Mouse (Mus musculus): ENCODE results near the gene Hpse2.
"Not testable (repeated sequence)": the region's sequence is repeated elsewhere in the genome, so short reads cannot be mapped to it uniquely, and the experiment has no call there.

Hpse2 gene

GRCm38 (mm10) chr19:42857096-42857495, 531.1 kb downstream of the Hpse2 start:
- DNase-seq (ENCODE audit: low read depth, low spot score), result no peak

GRCm38 (mm10) chr19:42855649-42856048, 532.5 kb downstream of the Hpse2 start:
- no peak for DNase-seq (ENCODE audit: low read depth, low spot score)

GRCm38 (mm10) chr19:42850444-42850843, 537.7 kb downstream of the Hpse2 start:
- DNase-seq (ENCODE audit: low read depth, low spot score), result no peak

GRCm38 (mm10) chr19:42839621-42840294, 548.4 kb downstream of the Hpse2 start:
- DNase-seq (ENCODE audit: low read depth, low spot score), result no peak

- no peak for DNase-seq (ENCODE audit: low read depth, low spot score)
Observed at GRCm38 (mm10) chr19:42839118-42839517, 549.0 kb downstream of the Hpse2 start.

- DNase-seq (ENCODE audit: low read depth, low spot score), result no peak
Observed at GRCm38 (mm10) chr19:42838271-42838670, 549.9 kb downstream of the Hpse2 start.

GRCm38 (mm10) chr19:42837591-42837990, 550.6 kb downstream of the Hpse2 start:
- DNase-seq (ENCODE audit: low read depth, low spot score), result no peak

- DNase-seq (ENCODE audit: low read depth, low spot score), result no peak
Observed at GRCm38 (mm10) chr19:42833126-42833525, 555.0 kb downstream of the Hpse2 start.

GRCm38 (mm10) chr19:42832251-42832650, 555.9 kb downstream of the Hpse2 start:
- no peak for DNase-seq (ENCODE audit: low read depth, low spot score)

- DNase-seq (ENCODE audit: low read depth, low spot score), result no peak
Observed at GRCm38 (mm10) chr19:42829196-42829595, 559.0 kb downstream of the Hpse2 start.

GRCm38 (mm10) chr19:42827843-42828242, 560.3 kb downstream of the Hpse2 start:
- DNase-seq (ENCODE audit: low read depth, low spot score), result no peak

GRCm38 (mm10) chr19:42820109-42820508, 568.0 kb downstream of the Hpse2 start:
- DNase-seq (ENCODE audit: low read depth, low spot score), result no peak

- DNase-seq (ENCODE audit: low read depth, low spot score), result no peak
Observed at GRCm38 (mm10) chr19:42817761-42818160, 570.4 kb downstream of the Hpse2 start.

GRCm38 (mm10) chr19:42816261-42816660, 571.9 kb downstream of the Hpse2 start:
- no peak for DNase-seq (ENCODE audit: low read depth, low spot score)

GRCm38 (mm10) chr19:42810140-42810539, 578.0 kb downstream of the Hpse2 start:
- DNase-seq (ENCODE audit: low read depth, low spot score), result no peak

GRCm38 (mm10) chr19:42809491-42809890, 578.7 kb downstream of the Hpse2 start:
- no peak for DNase-seq (ENCODE audit: low read depth, low spot score)

- no peak for DNase-seq (ENCODE audit: low read depth, low spot score)
Observed at GRCm38 (mm10) chr19:42797866-42798265, 590.3 kb downstream of the Hpse2 start.

- no peak for DNase-seq (ENCODE audit: low read depth, low spot score)
Observed at GRCm38 (mm10) chr19:42795801-42796200, 592.4 kb downstream of the Hpse2 start.

- DNase-seq (ENCODE audit: low read depth, low spot score), result peak; percentile 91
Observed at GRCm38 (mm10) chr19:42794914-42795613, 593.1 kb downstream of the Hpse2 start.

- DNase-seq (ENCODE audit: low read depth, low spot score), result no peak
Observed at GRCm38 (mm10) chr19:42788311-42788710, 599.8 kb downstream of the Hpse2 start.

- no peak for DNase-seq (ENCODE audit: low read depth, low spot score)
Observed at GRCm38 (mm10) chr19:42785562-42786220, 602.5 kb downstream of the Hpse2 start.

- no peak for DNase-seq (ENCODE audit: low read depth, low spot score)
Observed at GRCm38 (mm10) chr19:42785129-42785528, 603.0 kb downstream of the Hpse2 start.

GRCm38 (mm10) chr19:42780156-42780538, 608.0 kb downstream of the Hpse2 start:
- not testable (repeated sequence) for DNase-seq (ENCODE audit: low read depth, low spot score)

All from forelimb bud, embryonic 11.5 days (tissue).